Mouse (Mus musculus): Measurements from ENCODE around the gene Aprt.

Aprt gene

GRCm38 (mm10) chr8:122564363-122565352, 12.1 kb downstream of the Aprt start:
- DNase-seq (ENCODE audit: low spot score), result no peak

- no peak for DNase-seq (ENCODE audit: low spot score)
These were observed 15.5 kb downstream of the Aprt start for GRCm38 (mm10) chr8:122561199-122561598.

GRCm38 (mm10) chr8:122558671-122559349, 17.9 kb downstream of the Aprt start:
- no peak for DNase-seq (ENCODE audit: low spot score)

GRCm38 (mm10) chr8:122557248-122558038, 19.3 kb downstream of the Aprt start:
- no peak for DNase-seq (ENCODE audit: low spot score)

- no peak for DNase-seq (ENCODE audit: low spot score)
These were observed 20.4 kb downstream of the Aprt start for GRCm38 (mm10) chr8:122556030-122557009.

GRCm38 (mm10) chr8:122554786-122555185, 21.9 kb downstream of the Aprt start:
- DNase-seq (ENCODE audit: low spot score), result no peak

GRCm38 (mm10) chr8:122551265-122552051, 25.3 kb downstream of the Aprt start, which contains the start of gene Piezo1:
Piezo1 (minus strand) TSS chr8:122551329.
- DNase-seq (ENCODE audit: low spot score), result peak; percentile 93

GRCm38 (mm10) chr8:122550995-122551264, 25.8 kb downstream of the Aprt start:
- DNase-seq (ENCODE audit: low spot score), result no peak

GRCm38 (mm10) chr8:122550234-122550994, 26.3 kb downstream of the Aprt start:
- peak; percentile 65 for DNase-seq (ENCODE audit: low spot score)

- DNase-seq (ENCODE audit: low spot score), result no peak
These were observed 27.7 kb downstream of the Aprt start for GRCm38 (mm10) chr8:122548891-122549439.

- no peak for DNase-seq (ENCODE audit: low spot score)
These were observed 28.4 kb downstream of the Aprt start for GRCm38 (mm10) chr8:122548331-122548730.

GRCm38 (mm10) chr8:122547815-122548214, 28.9 kb downstream of the Aprt start:
- DNase-seq (ENCODE audit: low spot score), result no peak

GRCm38 (mm10) chr8:122546811-122547453, 29.8 kb downstream of the Aprt start:
- no peak for DNase-seq (ENCODE audit: low spot score)

GRCm38 (mm10) chr8:122546066-122546755, 30.5 kb downstream of the Aprt start:
- no peak for DNase-seq (ENCODE audit: low spot score)

- DNase-seq (ENCODE audit: low spot score), result no peak
These were observed 32.6 kb downstream of the Aprt start for GRCm38 (mm10) chr8:122544138-122544537.

GRCm38 (mm10) chr8:122538310-122539076, 38.2 kb downstream of the Aprt start:
- DNase-seq (ENCODE audit: low spot score), result no peak

GRCm38 (mm10) chr8:122537812-122538211, 38.9 kb downstream of the Aprt start:
- DNase-seq (ENCODE audit: low spot score), result no peak

Measured in retina, embryonic 14.5 days (tissue).